Mouse (Mus musculus): ENCODE data around the gene Frzb. TPM values are rescaled to one million over a fixed set of nuclear protein-coding genes. Genes with fewer than 3 reads are reported as not detected.

Gene Frzb
- 1.7 TPM for polyA plus RNA-seq (2014; fragmentation: Illumina TruSeq; extraction: RNeasy Lipid Tissue Mini Kit (QIAGEN cat#74804); ENCODE audit: low replicate concordance)

GRCm38 (mm10) chr2:80447291-80447791 is at the start of gene Frzb:
Gene Frzb (minus strand): TSS chr2:80447625.

Other genes starting within 250 kb of the Frzb start
- not detected for gene Prdx6b, start 155.2 kb downstream of the Frzb start, polyA plus RNA-seq (2014; fragmentation: Illumina TruSeq; extraction: RNeasy Lipid Tissue Mini Kit (QIAGEN cat#74804); ENCODE audit: low replicate concordance)
- gene Dnajc10, start 132.2 kb downstream of the Frzb start, polyA plus RNA-seq (2014; fragmentation: Illumina TruSeq; extraction: RNeasy Lipid Tissue Mini Kit (QIAGEN cat#74804); ENCODE audit: low replicate concordance), result 102 TPM
- gene Nckap1, start 133.8 kb upstream of the Frzb start, polyA plus RNA-seq (2014; fragmentation: Illumina TruSeq; extraction: RNeasy Lipid Tissue Mini Kit (QIAGEN cat#74804); ENCODE audit: low replicate concordance), result 289 TPM
- 14.0 TPM for gene Dusp19, start 169.4 kb upstream of the Frzb start, polyA plus RNA-seq (2014; fragmentation: Illumina TruSeq; extraction: RNeasy Lipid Tissue Mini Kit (QIAGEN cat#74804); ENCODE audit: low replicate concordance)
- 19.0 TPM for gene Nup35, start 169.6 kb upstream of the Frzb start, polyA plus RNA-seq (2014; fragmentation: Illumina TruSeq; extraction: RNeasy Lipid Tissue Mini Kit (QIAGEN cat#74804); ENCODE audit: low replicate concordance)